Mouse (Mus musculus): ENCODE measurements around the gene Ccl2.

GRCm38 (mm10) chr11:82072984-82073383, 37.6 kb downstream of the Ccl2 start:
- TF ChIP-seq CTCF (IDR thresholded peaks at IDR 0.05; ENCODE audit: low read depth) = no peak
- no peak for TF ChIP-seq EP300 (IDR thresholded peaks at IDR 0.05; ENCODE audit: low read depth)

Measured in liver, postnatal 0 days (tissue).